Mouse (Mus musculus) liver, embryonic 14.5 days (tissue): ENCODE measurements at regions not wholly inside any gene's neighbourhood (a gene's known extent, or its start where the extent isn't known, plus 50 kb on each side); places are given as distances from the start of the nearest gene placed in this dataset.
A peak's percentile ranks its signal among the peaks of the same experiment; 100 is the strongest.

Source experiments
- ATAC-seq: fragments of 200-750 bp; cut with Nextera tagmentation; 2 replicates; pipeline ENCODE4 v1.8.0; 2017; ENCODE audit warnings: moderate number of reproducible peaks, mild to moderate bottlenecking, moderate library complexity; ENCODE audit not compliant: insufficient read depth
- DNase-seq, 3 experiments: peaks; one replicate each; pipeline ENCODE4 v3.0.0-alpha.2; 2012 to 2013; ENCODE audit warnings: low read depth in 3 of 3, low spot score in 3 of 3
- H3K27ac ChIP-seq: fragments of 300-500 bp; sonication (generic); 2 replicates; pipeline ENCODE4 v1.5.1; 2014; ENCODE audit warnings: moderate library complexity, mild to moderate bottlenecking, control low read depth, inconsistent platforms
- H3K27me3 ChIP-seq: fragments of 300-500 bp; sonication (generic); 2 replicates; pipeline ENCODE4 v1.6.1; 2014; ENCODE audit warnings: mild to moderate bottlenecking, low read length, moderate library complexity; ENCODE audit not compliant: control insufficient read depth, insufficient read depth
- H3K36me3 ChIP-seq: fragments of 300-500 bp; sonication (generic); replicated peaks from 2 replicates; pipeline ENCODE4 v1.6.1; 2014; ENCODE audit warnings: low read depth; ENCODE audit not compliant: control insufficient read depth, insufficient read depth
- H3K4me1 ChIP-seq, 2 experiments: fragments of 200-500 bp in 1 of 2; fragments of 300-500 bp in 1 of 2; sonication (generic) in 1 of 2; replicated peaks; 2 replicates each; pipeline ENCODE4 v1.6.1; 2012 to 2014; ENCODE audit warnings: antibody characterized with exemption in 1 of 2, inconsistent platforms in 1 of 2, low read length in 1 of 2; ENCODE audit not compliant: control insufficient read depth in 2 of 2, insufficient read depth in 2 of 2
- H3K4me2 ChIP-seq: fragments of 300-500 bp; sonication (generic); 2 replicates; pipeline ENCODE4 v1.6.1; 2014; ENCODE audit warnings: low read depth, mild to moderate bottlenecking, control low read depth, moderate library complexity
- H3K4me3 ChIP-seq, 2 experiments: fragments of 200-500 bp in 1 of 2; fragments of 300-500 bp in 1 of 2; sonication (generic) in 1 of 2; 2 replicates each; pipeline ENCODE4 v1.5.1; 2012 to 2014; ENCODE audit warnings: low read depth in 2 of 2, low read length in 2 of 2, mild to moderate bottlenecking in 2 of 2, control low read depth in 1 of 2, inconsistent platforms in 1 of 2, moderate library complexity in 1 of 2; ENCODE audit not compliant: insufficient read depth in 1 of 2
- H3K9ac ChIP-seq: fragments of 300-500 bp; sonication (generic); replicated peaks from 2 replicates; pipeline ENCODE4 v1.6.1; 2014; ENCODE audit warnings: mild to moderate bottlenecking, control low read depth, moderate library complexity
- H3K9me3 ChIP-seq: fragments of 300-500 bp; sonication (generic); 2 replicates; pipeline ENCODE4 v1.6.1; 2016; ENCODE audit warnings: low read length, mixed read lengths; ENCODE audit not compliant: control insufficient read depth
- CTCF ChIP-seq: IDR thresholded peaks from 2 replicates; pipeline ENCODE4 v1.5.1; 2016; ENCODE audit warnings: antibody characterized with exemption, low read depth, control low read depth
- EP300 ChIP-seq: IDR thresholded peaks from 2 replicates; pipeline ENCODE4 v1.6.1; 2016; ENCODE audit warnings: antibody characterized with exemption, low read depth
- WGBS: fragments of 180-500 bp; shearing (Covaris S2); extraction: QIAGEN DNeasy Blood & Tissue Kit; methylation state at CpG from one replicate; pipeline ENCODE4 v1.1.7; 2014; ENCODE audit not compliant: insufficient replicate concordance; 5-methylcytosine and 5-hydroxymethylcytosine counted together

DNA sequence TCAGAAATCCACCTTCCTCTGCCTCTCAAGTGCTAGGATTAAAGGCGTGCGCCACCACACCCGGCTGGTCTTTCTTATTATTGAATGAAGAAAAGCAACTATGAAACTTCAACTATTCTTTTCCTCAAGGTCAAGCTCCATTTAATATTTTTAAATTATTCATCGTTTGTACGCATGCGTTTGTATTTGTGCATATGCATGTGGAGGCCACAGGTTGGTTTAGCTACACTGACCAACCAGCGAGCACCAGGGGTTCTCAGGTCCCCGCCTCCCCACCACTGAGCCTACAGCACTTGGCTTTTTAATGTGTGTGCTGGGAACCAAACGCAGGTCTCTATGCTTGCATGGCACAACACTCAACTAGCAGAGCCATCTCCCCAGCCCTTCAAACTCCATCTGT lies 51.0 kb upstream of the Tmem252 start:
- no peaks in the 10 kb centered on the region for H3K4me1 ChIP-seq
- H3K9me3 ChIP-seq, result no peaks in the 10 kb centered on the region
- 79% methylated on average over 9 of the region's 9 CpGs for WGBS
- ATAC-seq (no peak), DNase-seq (no peak)
- TF ChIP-seq EP300, result no peak
- TF ChIP-seq CTCF, result no peak
- no peak overlapping the region for H3K27ac ChIP-seq
- no peak overlapping the region for H3K4me3 ChIP-seq
- no peak overlapping the region for H3K9ac ChIP-seq
- no peaks in the 10 kb centered on the region for H3K36me3 ChIP-seq
- no peak overlapping the region for H3K4me2 ChIP-seq
- no peaks in the 10 kb centered on the region; the same call in 1 of the 2 replicates for H3K27me3 ChIP-seq

DNA sequence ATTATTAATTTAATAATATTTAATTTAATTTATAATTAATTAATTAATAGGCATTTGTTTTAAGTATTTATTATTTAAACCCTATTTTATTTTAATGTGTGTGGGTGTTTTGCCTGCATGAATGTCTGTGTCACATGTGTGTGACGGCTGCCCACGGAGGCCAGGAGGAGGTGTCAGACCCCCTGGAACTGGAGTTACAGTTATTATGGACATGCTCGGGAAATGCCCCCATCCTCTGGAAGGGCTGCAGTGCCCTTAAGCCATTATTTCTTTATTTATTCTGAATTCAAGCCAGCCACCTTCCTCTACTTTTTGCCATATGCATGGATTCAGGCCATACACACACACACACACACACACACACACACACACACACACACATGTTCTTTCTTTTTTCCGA lies 51.5 kb upstream of the Tmem252 start:
- H3K4me3 ChIP-seq, result no peak overlapping the region
- no peak overlapping the region for H3K27ac ChIP-seq
- TF ChIP-seq CTCF (no peak), EP300 (no peak)
- no peaks in the 10 kb centered on the region for H3K36me3 ChIP-seq
- 51% methylated on average over 4 of the region's 4 CpGs for WGBS
- ATAC-seq, result no peak
- no peaks in the 10 kb centered on the region for H3K4me1 ChIP-seq
- H3K9ac ChIP-seq, result no peak overlapping the region
- DNase-seq, result no peak
- no peaks in the 10 kb centered on the region for H3K9me3 ChIP-seq
- H3K4me2 ChIP-seq, result no peak overlapping the region
- no peaks in the 10 kb centered on the region; the same call in 1 of the 2 replicates for H3K27me3 ChIP-seq

DNA sequence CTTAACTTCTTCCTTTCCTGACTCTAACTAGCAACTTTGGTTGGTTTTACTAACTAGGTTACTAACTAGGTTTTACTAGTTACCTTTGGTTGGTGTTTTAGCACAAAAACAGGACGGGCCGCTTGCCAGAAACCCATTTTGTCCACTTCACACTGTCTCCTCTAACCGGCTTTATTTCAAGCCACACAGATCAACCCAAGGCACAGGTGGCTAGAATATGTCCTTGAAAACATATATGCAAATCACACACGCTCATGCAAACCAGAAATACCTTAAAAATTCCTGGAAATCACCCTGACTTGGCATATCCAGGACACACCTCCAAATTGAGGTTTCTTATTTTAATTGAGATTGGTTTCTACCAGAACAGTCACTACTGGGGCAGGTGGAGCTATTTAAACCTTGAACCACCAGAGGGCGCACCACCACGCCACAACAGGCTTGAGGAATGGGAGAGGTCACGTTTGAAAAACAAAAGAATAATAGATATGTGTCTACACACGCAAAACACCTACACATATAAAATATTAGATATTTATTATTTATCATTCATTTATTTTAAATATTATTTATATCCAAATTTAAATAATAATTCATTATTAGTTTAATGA lies 52.1 kb upstream of the Tmem252 start:
- H3K4me2 ChIP-seq, result no peak overlapping the region
- TF ChIP-seq CTCF (peak; percentile 89), EP300 (no peak)
- no peaks in the 10 kb centered on the region for H3K36me3 ChIP-seq
- no peak overlapping the region for H3K27ac ChIP-seq
- H3K9me3 ChIP-seq, result no peaks in the 10 kb centered on the region
- H3K4me1 ChIP-seq, result no peaks in the 10 kb centered on the region
- no peak overlapping the region for H3K9ac ChIP-seq
- ATAC-seq, result no peak
- peak; percentile 25 to 41 (median 27) for DNase-seq
- no peak overlapping the region for H3K4me3 ChIP-seq
- 25% methylated on average over 8 of the region's 8 CpGs for whole genome bisulfite sequencing
- H3K27me3 ChIP-seq, result no peaks in the 10 kb centered on the region; the same call in 1 of the 2 replicates

DNA sequence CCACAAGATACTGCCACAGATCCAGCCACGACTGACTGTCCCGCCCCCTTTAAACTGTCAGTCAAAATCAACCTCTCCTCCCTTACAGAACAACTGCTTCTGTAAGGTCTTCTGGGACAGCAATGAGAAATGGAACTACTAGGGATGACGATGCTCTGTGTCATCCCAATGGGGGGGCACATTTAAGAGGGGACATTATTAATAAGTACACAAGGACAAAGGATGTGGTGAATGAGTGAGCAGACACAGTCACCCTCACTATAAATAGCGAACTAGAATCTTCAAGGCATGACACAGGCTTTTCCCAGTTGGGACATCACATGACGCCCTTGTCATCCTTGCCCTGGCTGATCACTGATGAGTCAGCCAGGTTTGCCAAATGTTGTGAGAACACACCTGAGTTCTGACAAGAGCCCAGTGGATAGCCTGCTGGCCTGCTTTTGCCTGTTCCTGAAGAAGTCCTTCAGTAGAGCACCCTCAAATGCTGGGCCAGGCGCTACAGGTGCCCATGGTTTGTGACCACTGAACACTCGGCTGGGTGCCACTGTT lies 58.0 kb upstream of the Tmem252 start:
- no peaks in the 10 kb centered on the region for H3K9me3 ChIP-seq

DNA sequence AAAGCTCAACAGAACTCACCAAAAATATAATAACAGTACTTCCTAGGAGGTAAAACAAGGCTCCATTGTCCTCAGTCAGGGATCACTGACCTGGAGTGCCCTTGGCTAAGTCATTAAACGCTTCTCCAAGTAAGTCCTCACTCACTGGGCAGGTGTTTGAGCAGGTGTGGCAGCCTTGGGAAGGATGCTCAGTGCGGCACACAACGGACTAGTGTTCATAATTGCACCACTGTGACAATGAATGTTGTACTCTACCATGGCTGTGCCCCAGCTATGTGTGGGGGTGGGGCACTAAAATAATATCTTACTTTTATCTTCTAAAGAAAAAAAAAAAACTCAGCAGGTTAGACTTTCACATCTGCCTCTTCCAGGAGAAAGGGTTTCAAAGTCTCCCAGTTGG lies 52.2 kb upstream of the Pip5k1b start:
- Histone ChIP-seq H3K27me3 (no peaks in the 10 kb centered on the region), H3K36me3 (no peaks in the 10 kb centered on the region), H3K4me3 (no peak overlapping the region), H3K9ac (no peak overlapping the region), H3K4me2 (no peak overlapping the region), H3K9me3 (no peaks in the 10 kb centered on the region), H3K4me1 (0 out of 4 replicates have a peak, but pooled peaks cover 0 to 2% of the 10 kb centered on the region in 2 experiments), H3K27ac (no peak overlapping the region)
- WGBS, result 64% methylated on average over 3 of the region's 3 CpGs
- TF ChIP-seq EP300, result no peak
- no peak for TF ChIP-seq CTCF
- ATAC-seq (no peak), DNase-seq (no peak)

More for the DNA sequence above, 58.0 kb upstream of the Tmem252 start:
- DNase-seq, result no peak
- Histone ChIP-seq H3K27ac (no peak overlapping the region), H3K9ac (no peak overlapping the region), H3K36me3 (no peaks in the 10 kb centered on the region), H3K4me2 (no peak overlapping the region), H3K4me3 (no peak overlapping the region), H3K27me3 (no peaks in the 10 kb centered on the region), H3K4me1 (no peaks in the 10 kb centered on the region)
- no peak for TF ChIP-seq CTCF
- no peak for TF ChIP-seq EP300
- ATAC-seq, result no peak
- WGBS, result 52% methylated on average over 7 of the region's 7 CpGs
